Mouse (Mus musculus): ENCODE results near the gene Bdh1.

Gene Bdh1

DNA sequence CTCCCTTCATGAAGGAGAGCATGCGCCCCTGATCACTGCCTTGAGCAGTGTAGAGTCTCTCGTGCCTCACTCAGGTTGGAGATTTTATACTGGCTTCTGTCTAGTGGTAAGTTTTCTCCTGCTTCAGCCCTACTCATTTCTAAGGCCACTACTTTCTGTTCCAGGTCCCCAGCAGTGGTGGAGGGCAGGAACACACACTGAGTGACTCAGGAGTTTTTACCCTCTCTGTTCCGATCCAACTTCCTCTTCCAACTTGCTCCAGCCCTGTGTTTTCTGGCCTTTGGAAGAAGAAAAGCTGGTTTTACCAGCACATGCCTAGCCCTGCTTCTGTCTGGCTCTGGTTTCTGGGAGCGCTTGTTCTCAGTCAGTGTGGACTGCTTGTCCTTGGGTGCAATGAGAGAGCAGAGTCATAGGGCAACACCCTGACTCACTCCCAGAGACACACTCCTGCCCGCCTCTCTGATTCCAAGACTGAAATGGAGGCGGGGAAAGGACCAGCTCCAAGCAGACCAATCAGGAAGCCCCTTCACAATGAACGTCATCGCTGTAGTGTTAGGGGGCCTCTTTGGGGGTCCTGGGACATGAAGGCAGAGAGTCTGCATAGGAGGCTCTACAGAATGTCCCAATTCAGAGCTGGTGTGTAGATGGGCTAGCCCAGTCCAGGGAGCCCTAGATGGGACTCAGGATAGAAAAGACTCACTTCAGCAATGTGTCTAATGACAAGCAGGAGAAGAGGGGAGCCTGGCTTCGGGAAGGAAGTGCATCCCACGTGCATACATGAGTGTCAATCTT is 84.8 kb downstream of the Bdh1 start:
- DNase-seq, result no peak

DNA sequence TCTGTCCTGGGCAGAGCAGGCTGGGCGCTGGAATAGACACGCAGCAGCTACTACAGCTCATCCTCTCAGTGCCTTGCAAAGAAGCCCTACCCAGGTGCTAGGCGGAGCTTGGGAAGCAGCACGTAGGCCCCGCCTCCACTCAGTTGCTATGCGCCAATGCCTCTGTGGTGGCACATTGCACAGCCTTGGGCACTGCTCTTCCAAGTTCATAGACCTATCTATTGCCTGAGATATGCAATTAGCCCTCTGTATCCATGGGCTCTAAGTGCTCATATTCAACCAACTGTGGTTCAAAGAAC is 85.3 kb downstream of the Bdh1 start:
- no peak for DNase-seq

DNA sequence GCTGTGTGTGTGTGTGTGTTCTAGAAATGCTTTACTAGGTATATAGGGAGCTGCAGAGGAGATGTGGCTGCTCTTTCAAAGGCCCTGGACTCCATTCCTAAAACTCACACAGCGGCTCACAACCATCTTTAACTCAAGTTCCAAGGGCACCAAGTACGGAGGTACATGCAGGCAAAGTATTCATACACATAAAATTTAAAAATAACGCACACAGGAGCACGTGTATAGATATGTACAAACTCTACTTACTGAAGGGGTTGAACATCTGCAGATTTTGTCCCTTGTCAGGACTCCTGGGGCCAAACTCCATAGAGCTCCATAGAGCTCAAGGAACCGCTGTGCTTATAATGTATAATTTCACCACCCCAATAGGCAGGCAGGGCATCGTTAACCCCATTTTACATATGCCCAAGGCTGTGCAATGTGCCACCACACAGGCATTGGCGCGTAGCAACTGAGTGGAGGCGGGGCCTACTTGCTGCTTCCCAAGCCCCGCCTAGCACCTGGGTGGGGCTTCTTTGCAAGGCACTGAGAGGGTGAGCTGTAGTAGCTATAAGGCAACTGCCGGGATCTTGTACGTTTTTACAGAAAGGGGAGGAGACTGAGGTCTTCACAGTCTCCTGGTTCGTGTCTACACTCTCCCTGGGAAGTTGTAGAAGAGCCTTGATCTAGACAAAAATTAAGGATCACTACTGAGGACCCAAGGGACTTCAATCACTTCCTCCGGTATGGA is 85.9 kb downstream of the Bdh1 start:
- peak; percentile 50 for DNase-seq

Measured in kidney, postnatal 10 days (tissue).